Mouse (Mus musculus) heart, adult 11 months (tissue): ENCODE results near the gene 1700017B05Rik.

Source experiments
- DNase-seq: peaks from one replicate; pipeline ENCODE4 v3.0.0; 2022

The 1700017B05Rik gene

DNA sequence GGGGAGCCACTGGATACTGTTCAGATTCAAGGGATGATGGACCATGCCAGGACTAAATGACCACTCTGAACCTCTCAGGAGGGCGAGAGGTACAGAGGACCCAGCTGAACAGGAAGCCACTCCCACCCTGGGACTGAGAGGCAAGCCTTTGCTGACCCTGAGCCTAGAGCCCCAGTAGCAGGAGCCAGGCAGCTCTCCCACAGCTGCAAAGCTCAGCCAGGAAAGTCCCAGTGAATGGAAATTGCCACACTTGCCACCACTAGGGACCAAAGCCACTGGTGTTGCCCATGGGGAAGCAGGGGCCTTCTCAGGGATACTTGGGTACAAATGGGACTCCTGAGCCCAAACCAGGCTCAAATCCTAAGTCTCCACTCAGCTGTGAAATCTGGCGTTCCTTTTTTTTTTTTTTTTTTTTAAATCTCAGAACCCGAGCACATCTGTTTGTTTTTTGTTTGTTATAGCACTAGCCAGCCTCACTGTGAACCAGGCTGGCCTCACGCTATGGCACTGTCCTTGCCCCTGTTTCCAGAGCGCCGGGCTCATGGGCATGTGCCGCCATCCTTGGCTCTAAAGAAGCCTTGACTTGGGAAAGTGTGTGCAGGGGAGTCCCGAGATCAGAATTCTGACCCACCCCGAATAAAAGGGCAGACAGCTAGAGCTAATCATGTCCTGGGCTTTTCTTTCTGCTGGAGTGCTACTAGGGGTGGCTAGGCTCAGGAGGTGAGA is 9.6 kb upstream of the 1700017B05Rik start:
- peak; percentile 91 for DNase-seq

DNA sequence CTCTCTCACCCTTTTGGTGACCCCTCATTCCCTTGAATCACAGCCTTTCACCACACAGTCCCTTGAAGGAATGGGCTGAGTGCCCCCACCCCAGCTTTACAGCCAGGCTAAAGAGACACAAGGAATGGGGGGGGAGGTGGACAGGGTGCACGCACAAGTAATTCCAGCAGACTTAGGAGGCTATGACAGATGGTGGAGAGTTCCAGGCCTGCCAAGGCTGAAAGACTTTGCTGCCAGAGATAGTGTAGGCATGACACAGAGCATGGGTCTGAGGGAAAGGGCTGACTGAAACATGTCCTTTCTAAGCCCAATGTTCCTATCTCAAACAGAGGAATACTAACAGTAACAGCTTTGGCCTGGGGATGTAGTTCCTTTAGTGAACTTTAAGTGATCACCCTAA is 8.7 kb upstream of the 1700017B05Rik start:
- DNase-seq: no peak

DNA sequence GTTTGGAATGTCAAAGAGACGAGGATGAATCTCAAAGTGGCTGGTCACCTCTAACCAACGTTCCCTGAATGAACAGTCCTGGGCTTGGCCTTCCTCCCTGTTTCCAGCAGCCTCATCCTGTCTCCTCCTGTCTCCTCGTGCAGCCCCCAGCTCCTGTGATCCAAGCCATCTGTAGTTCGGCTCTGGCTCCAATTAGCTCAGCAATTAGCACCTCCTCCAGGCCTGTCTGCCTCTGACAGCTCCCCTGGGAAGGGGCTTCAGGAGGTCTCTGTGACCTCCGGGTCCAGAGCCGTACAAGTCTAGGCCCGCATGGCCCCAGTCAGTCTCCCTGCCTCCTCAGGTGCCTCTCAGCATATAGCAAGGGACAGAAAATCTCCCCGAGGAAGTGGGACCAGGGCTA is 8.0 kb upstream of the 1700017B05Rik start:
- peak; percentile 87 for DNase-seq

DNA sequence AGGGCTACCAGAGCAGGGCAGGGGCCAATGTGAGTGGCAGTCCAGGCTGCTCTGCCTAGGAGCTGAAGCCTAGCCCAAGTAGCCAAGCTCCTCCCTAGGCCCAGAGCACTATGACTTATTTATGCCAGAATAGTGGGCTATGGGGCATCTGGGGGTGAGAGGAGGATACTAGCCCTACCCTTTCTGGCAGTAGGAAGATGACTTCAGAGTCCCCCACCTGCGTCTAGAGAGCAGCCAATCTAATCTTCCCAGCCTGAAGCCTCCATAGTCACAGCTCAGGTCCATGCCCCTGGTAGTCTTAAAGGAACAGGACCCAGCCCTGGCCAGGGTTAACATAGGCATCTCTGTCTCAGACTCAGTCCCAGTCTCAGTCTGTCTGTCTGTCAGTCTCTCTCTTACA is 7.0 kb upstream of the 1700017B05Rik start:
- DNase-seq: no peak

DNA sequence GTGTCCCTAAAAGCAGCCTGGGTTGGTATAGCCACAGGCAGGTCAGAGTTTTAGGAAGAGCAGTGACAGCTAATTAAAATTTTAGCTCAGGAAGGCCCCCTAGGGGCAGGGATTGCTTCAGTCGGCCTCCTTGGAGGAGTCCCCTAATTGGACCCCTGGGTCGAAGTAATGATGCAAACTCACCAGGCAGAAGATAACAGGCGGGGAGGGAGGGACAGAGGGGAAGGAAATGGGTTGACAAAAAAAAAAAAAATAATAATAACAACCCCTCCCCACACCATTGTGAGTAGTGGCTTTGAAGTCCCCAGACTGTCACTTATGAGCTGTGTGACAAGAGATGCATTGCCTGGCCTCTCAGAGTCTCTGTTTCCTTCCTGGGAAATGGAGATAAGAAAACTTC is 6.2 kb upstream of the 1700017B05Rik start:
- DNase-seq: no peak

DNA sequence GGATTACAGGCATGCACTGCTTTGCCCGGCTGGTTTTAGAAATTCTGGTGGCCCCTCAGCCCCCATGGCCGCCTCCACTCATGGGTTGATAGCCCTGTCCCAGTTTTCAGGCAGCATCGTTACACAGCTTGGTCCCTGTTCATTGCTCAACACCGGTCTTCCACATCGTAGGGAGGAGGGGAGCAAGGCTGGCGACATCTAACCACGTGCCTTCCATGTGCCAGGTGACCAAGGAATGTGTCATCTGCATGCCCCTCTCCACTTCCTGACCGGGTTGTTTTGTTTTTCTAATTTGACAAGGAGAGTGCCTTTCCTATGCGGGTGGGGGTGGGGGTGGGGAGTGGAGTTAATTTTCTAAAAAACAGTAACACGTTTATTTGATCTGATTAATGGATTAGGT is 5.7 kb upstream of the 1700017B05Rik start:
- DNase-seq: no peak

DNA sequence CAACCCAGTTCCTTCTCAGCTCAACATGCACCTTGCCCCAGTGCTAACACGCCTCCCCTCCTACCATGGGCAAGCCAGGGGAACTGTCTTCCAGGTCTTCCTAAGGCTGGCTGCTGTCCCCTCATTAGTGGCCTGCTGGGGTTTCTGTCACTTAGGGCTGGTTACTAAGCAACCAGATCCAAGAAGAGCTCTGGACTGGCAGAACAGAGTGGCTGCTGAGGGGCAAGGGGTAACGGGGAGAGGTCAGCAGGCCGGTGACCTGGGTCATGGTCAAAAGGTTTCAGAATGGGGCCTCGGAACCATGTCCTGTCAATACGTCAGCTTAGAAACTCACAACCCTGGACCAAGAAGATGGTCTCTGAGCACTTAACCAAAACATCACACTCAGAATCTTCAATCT is 5.0 kb upstream of the 1700017B05Rik start:
- DNase-seq: no peak

DNA sequence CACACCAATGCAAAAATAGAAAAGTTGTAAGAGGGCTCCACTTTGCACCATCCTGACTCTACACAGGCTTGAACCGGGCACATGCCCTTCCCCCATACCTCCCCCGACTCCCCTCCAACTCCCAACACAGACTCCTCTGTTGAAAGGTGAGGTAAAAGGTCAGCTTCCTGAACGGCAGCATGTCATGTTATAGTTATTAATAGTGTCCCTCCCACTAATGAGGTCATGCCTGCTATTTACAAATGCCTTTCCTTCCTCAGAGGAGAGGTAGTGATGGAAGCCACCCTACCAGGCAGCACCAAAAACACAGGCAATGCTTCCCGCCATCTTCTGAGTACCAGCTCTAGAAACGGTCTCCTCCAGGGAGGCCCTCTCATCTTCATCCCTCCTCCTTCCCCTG is 2.7 kb upstream of the 1700017B05Rik start:
- peak; percentile 85 for DNase-seq

DNA sequence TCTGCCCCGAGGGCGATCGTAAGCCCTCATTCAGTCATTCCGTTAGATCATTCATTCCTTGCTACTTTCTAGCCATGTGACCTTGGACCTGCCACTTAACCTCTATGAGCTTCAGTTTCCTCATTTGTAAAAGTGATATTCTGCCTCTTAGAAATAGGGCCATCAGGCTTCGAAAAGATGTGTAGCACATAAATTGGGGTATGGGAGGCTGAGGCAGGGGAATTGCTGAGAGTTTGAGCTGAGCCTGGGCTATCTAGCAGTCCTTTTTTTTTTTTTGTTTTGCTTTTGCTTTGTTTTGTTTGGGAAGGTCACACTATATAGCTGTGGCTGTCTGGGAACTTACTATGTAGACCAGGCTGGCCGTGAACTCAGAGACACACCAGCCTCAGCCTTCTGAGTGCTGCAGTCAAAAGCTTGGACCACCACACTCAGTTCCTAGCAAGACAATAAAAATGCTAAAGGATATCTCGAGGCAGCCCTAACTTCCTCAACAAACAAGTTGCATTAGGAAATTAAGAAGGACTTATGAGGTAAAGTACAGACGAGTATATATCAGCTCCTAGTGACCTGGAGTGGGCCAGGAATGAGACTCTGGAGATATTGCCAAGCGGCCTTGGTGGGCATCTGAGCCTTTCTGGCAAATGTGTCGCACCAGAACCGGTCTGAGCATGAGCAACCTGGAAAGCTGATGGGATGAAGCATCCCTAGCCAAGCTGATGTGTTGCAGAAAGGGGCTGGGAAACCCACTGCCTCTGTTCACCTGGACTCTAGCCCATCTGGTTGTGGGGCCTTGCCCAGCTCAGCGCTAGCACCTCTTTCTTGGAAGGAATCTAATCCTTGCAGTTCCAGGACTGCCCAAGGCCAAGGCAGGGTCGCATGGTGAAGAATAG is 628 bp upstream of the 1700017B05Rik start:
- DNase-seq: peak; percentile 89

DNA sequence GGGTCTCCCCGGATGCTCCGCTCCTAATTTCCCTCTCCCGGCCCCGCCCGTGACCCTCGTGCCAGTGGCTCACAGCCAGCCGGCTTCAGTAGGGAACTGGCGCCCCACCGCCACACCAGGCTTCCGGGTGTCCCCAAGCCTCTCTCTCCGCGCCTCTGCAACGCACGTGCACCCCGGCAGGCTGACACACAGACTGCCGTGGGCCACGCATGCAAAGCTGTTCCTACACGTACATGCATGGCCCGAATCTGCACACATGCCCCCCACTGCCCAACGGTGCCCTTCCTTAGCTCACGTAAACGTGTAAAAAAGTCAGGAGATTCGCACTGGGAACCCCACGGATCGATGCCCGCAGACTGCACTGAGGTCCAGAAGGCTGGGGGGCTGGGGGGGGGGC is 898 bp downstream of the 1700017B05Rik start:
- peak; percentile 98 for DNase-seq

DNA sequence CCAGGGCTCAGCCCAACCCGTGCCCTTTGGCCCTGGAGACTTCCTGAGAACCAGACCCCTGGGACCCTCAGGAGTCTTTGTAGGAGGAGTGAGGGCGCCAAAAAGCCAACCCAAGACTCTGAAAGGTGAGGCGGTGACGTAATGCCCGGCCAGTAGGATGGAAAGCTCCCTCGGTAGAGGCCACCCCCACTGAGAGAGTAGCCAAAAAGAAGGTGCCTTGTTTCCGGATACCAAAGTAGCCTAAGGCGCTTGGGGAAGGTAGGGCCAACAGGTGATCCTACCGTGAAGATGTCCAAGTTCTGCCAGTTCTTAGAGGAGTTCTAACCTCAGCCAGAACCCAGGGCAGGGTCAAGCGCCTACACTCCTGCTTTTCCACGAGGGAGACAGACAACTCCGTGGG is 1.5 kb downstream of the 1700017B05Rik start:
- peak; percentile 94 for DNase-seq

DNA sequence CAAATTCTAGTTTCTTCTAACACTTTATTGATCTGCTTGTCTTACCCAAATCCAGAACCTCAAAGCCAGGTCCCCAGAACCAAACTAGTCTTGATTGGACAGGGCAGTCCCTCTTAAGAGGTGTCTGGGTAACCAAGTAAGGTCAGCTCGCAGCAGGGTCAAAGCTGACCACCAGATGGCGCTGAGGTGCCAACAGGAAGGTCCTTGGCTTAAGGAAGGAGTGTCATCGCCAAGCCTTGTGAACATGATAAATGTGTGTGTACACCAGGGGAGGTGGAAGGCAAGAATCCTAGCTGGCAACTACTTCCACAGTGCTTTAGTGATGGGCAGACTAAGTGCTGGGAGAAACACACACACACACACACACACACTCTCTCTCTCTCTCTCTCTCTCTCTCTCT is 2.7 kb downstream of the 1700017B05Rik start:
- peak; percentile 98 for DNase-seq

DNA sequence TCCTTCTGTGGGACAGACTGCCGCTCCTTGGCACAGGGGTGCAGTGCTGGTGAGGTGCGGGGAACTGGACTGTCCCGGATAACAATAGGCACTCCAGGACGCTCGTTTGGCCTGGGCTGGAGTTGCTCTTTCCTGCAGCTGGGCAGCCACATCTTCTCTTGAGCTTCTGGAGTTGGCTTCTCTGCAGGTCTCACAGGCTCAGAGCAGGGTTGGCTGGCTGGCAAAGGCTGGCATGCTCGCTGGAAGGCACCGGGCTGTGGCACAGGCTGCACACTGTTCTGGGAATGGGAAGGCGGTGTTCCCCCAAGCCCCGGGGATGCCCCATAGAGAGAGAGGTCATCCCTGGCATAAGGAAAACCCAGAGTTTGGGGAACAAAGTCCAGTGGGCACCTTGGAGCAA is 4.8 kb downstream of the 1700017B05Rik start:
- DNase-seq: peak; percentile 84

DNA sequence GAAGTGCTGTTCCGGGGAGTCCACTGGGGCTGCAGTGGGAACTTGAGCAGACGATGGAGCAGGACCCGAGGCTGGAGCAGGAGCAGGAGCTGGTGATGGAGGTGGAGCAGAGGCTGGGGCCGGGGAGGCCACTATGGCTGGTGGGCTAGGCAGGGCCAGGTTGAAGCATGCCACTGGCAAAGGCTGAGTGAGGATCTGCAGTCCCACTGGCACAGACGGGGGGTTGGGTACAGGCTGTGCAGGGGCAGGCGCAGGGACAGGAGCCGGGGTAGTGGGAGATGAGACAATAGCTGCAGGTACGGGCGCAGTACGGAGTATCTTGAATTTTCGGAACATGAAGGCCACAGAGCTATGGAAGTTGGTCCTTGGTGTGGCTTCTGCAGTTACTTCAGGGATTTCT is 5.6 kb downstream of the 1700017B05Rik start:
- peak; percentile 90 for DNase-seq

DNA sequence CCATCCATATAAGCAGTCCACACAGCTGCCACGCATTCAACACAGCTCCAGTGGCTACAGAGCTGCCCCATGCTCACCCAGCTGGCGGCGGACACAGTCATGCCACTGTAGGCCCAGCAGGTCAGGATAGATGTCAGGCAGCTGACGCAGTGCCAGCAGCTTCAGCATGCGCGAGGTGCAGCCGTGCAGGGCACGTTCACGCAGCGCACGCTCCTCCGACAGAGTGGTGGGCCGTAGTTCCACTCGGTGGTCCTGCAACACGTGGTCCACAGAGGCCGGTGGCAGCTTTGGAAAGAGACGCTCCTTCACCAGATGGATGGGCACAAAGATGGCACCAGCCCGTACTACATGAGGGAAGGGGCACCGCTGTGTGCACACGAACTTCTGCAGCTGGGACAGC is 6.1 kb downstream of the 1700017B05Rik start:
- DNase-seq: peak; percentile 88

DNA sequence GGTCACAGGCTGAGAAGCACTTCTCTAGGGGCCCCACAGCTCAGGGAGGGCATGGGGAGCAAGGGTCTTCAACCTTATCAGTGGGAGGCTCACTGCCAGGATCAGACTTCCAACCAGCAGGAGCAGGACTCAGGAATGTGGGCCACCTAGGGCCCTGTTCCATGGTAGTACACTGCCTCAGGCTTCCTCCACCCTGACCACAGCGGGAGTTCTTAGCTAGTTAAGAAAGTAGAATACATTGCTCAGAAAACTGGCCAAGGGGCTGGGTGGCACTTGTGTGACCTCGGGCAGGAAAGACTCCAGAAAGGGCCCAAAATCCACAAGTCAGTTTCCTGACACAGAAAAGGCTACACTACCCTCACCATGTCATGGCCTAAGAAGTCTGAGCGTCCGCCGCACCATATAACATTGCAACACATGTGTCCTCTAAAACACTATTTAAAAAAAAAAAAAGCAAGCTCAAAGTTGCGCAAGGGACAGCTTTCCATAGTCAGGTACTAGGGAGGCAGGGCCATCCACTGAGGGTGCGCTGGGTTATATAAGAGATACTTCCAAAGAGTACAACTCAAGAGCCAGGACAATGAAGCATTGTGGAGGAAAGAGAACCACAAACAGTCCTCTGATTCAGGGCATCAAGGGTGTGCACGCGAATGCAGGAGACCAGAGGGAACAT is 7.5 kb downstream of the 1700017B05Rik start:
- DNase-seq: no peak

DNA sequence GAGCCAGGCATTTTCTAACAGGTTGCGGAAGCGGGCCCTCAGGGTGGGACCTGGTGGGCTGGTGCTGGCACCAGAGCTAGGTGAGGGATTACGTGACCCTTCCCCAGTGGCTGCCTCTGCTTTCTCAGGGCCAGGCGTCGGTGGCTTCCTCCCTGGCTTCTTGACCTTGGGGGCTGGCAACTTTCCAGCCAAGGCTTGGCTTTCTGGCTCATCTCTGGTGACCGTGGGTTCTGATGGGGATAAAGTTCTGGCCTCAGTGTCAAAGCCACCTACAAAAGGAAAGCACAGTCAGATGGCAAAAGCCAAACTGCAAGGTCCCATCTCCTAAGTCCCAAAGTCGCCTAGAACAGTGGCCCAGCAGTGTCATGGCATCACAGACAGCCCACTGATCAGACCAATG is 8.4 kb downstream of the 1700017B05Rik start:
- no peak for DNase-seq

DNA sequence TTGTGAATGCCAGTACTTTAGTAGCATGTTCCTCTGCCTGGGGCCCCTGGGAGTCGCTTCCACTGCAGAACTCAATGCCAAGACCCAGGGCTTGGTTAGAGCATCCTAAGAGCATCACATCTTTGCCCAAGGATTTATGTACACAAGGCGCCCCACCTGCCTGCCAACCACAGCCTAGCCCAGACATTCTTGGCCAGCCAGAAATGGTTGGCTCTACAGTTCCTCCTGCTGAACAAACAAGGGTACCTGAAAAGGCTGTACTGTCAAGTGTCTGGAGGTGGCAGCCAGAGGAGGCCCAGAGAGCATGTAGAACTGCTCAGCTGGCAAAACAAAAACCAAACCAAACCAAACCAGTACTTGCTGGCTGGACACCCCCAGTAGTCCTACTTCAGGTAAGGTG is 11.3 kb downstream of the 1700017B05Rik start:
- peak; percentile 87 for DNase-seq

DNA sequence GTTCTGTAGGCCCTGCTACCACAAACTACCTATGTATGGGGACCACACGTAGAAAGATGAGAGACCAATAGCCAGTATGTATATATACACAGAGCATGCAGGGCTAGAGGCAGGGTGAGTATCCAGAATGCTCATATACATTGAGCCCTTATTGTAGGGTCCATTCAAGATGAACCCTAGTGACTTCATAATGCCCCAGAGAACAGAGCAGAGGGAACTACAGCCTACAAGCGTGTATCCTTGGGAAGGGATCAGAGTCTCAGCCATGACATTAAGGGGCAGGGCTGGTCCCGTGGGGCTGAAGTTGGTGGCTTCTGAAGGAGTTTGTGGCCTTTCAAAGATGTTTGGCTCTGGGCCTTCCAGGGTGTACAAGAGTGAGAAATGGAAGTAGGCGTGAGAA is 12.4 kb downstream of the 1700017B05Rik start:
- DNase-seq: no peak

DNA sequence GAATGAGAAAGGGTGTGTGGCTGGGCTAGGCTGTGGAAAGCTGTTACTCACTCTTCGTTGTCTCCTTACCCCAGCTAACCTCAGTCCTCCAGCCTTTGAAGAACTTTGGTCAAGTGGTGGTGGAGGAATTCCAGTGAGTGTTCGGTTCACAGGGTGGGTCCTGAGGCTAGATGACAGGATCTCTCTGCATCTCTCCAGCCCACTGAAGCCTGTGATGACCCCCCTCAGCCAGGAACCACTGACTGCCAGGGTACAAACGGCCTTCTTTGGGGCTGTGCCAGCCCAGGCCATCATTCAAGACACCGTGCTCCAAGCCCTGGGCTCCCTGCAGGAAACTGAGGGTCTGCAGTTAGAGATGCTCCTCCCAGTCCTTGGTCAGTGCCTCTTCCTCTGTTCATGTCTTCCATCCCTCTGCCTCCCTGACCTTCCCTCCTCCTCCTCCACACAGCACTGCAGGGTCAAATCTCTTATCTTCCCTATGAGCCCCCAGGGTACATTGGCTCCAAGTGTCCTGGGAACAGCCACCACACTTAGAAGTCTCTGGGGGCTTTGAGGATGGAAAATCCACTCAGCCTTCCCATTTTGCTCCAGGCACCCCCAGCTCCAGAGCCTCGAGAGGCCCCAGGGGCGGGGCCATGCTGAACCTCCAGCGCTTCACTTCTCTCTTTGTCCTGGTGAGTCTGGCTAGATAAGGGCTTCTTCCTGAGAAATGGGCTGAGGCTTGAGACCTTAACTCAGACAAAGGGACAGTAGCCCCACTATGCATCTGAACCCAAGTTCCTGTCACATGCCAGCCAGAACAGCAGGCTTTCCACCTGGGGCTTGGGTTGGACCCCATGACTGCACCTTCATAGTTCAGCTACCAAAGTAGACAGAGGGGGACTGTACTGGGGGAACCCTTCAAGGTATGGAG is 14.1 kb downstream of the 1700017B05Rik start:
- peak; percentile 94 for DNase-seq

DNA sequence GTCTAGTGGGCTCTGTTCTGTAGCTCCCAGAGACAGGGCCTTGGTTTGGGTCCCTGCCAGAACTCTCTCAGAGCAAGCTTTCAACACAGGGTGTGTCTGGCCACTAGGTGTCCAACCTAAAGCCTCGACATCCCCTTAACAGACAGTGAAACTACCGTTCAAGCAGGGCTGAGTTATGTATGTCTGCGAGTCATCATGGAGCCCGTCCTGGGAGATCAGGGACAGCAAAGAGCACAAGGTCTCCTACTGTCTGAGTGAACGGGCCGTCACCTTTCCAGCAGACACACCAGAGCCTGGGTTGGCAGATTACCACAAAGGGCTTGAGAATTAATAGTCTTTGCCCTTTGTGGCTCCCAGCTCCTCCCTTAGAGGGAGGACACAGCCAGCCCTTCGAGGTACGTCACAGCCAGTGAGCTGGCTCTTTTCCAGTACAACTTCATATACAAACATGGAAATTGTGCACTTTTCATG is 15.2 kb downstream of the 1700017B05Rik start:
- DNase-seq: no peak

DNA sequence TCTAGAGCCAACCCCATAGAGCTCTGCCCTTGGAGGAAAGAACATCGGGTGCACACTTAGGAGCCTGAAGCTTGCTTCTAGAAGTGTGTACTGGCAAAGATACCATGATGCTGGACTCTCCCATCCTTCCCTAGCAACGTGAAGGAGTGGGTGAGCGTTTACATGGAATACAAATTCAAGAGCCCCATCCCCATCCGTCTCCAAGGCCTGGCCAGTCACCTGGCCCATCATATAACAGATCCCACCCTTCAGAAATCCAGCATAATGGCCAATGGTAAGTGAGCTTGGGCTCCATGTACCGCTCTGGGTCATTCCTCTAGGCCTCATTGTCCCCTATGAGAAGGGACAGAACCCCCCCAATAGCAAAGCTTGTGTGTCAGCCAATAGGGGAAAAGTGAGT is 15.9 kb downstream of the 1700017B05Rik start:
- DNase-seq: peak; percentile 88
